Mouse (Mus musculus): ENCODE results near the gene Gprc5c.
"Not testable (repeated sequence)": the region's sequence is repeated elsewhere in the genome, so short reads cannot be mapped to it uniquely, and the experiment has no call there.

Gprc5c gene

DNA sequence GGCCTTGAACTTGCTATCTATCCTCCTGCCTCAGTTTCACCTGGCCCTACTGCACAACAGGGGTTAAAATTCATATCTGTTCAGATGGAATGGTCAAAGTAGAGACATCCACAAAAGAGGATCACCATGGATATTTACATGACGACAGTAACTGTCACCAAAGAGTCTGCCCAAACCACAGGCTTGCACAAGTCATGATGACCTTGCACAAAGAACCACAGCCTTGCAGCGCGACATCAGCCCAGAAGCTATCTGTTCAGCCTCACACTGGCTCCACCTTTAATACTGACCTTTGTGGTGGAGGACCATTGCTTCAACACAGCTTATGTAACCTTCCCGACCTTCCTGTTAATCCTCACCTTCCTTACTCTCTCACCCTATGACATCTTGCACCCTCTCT lies 56.6 kb downstream of the Gprc5c start:
- DNase-seq (ENCODE audit: low spot score) = peak; percentile 59

DNA sequence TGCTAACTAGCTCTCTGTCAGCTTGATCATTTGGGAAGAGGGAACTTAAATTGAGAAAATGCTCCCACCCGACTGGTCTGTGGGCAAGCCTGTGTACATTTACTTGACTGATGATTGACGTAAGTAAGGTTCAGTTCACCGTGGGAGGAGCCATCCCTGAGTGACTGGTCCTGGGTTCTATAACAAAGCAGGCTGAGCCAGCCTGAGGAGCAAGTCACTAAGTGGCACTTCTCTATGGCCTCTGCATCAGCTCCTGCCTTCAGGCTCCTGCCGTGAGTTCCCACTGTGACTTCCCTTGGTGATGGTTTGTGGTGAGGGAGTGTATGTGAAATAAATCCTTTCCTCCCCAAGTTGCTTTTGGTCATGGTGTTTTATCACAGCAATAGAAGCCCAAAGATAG lies 57.1 kb downstream of the Gprc5c start:
- DNase-seq (ENCODE audit: low spot score) = no peak

DNA sequence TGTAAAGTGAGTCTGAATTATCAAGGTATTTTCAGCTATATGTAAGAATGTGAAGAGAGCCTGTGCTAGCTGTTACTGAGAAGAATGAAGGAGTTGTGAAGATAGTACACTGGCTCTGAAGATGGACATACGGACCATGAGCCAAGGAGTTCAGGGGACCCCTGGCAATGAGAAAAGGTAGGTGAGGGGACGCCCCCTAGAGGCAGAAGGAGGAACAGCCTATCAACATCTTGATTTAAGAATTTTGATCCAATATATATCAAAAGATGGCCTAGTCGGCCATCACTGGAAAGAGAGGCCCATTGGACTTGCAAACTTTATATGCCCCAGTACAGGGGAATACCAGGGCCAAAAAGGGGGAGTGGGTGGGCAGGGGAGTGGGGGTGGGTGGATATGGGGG lies 58.6 kb downstream of the Gprc5c start:
- not testable (repeated sequence) for DNase-seq (ENCODE audit: low spot score)

- peak; percentile 73 for DNase-seq (ENCODE audit: low spot score)
Observed at GRCm38 (mm10) chr11:114912847-114913246, 61.9 kb downstream of the Gprc5c start.

DNA sequence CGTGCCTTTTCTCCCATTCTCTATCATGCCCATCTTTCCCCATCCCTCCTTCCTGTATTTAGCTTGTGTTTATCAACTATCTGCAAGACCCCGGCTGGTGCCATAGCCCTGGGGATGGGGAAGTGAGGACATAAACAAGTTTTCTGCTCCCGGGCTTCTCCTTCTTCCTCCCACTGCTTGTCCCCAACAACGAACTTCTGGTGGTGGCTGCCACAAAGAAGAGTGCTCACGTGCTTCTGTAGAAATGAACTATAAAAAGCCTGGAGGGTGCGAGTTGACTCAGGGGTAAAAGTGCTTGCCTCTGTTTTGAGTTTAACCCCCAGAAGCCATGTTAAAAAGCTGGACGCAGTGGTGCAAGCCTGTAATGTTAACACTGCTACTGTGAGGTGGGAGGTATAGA lies 64.0 kb downstream of the Gprc5c start:
- DNase-seq (ENCODE audit: low spot score) = no peak

DNA sequence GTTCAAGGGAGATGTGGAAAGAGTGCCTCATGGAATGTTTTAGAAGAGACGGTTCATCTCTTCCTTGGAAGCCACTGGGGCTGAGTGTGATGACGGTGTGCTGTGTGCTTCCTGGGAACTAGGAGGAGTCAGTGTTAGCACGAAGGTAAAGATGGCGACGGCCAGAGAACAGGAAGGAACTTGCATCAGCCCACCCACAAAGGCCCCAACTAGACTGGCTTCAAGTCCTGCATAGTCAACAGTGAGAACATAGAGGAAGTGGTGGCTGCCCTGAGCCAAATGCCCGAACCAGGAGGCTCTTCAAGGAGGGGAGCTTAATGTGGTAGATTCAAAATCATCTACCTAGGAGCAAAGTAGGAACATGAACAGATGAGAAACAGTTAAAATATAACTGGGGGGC lies 66.2 kb downstream of the Gprc5c start:
- peak; percentile 54 for DNase-seq (ENCODE audit: low spot score)

Measured in lung, postnatal 25 days (tissue).